Mouse (Mus musculus): Measurements from ENCODE around the gene Dnah9.

DNA sequence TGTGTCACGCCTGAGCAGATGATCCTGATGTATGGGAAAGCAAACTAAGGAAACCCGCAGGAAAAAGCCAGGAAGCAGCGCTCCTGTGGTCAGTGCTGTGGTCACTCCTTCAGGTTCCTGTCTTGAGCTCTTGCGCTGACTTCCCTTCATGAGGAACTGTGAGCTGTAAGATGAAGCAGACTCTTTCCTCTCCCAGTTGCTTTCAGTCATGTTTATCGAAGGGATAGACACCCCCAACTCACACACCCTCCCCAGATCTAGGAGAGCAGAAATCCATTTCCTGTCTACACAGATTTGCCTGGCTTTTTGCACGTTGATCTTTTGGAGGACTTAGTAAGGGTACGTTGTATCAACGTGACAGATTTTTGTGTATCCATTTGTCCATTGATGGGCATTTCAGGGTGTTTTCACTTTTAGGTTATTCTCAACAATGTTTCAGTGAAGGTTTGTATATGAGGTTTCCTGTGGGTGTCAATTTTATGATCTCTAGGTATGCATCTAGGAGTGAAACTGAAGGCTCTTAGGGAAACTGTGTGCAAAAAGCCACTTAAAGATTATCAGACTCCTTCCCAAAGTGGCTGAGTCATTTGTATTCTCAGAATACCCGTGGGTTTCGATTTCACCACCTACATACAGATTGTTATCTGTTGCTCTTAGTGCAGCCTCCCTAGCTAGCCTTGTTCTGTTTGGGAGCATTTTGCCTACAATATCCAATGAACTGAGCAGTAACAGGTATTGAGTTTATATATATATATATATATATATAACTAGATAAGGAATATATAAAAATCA lies 373.7 kb downstream of the Dnah9 start:
- no peak for TF ChIP-seq POLR2A (IDR thresholded peaks at IDR 0.05; ENCODE audit: extremely low read depth, insufficient read depth, low read length)
- TF ChIP-seq CTCF (IDR thresholded peaks at IDR 0.05; ENCODE audit: extremely low read depth, insufficient read depth, low read length) = no peak

Data from cortical plate, adult 2 months (tissue).